Mouse (Mus musculus): ENCODE data around the gene Taok3.

DNA sequence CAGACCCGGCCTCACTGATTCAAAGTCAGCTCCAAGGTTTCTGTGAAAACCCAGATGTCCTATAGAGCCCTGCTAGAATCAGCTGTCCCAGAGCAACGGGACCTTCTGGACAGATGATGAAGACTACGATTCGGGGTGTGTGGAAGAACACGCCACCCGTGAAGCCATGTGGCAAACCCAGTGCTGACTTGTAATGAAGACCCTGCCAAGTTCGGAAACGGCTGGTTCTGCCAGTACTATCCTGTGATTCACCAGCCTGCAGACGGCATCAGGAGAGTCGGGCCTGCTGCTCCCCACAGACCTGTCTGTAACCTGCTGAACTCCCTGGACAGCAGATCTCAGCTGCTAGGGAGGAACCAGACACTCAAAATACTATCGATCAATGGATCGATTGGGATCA lies 15.6 kb upstream of the Taok3 start:
- no peak for TF ChIP-seq POLR2A (IDR thresholded peaks at IDR 0.05; ENCODE audit: insufficient read depth, low read depth, low read length)
- TF ChIP-seq CTCF (IDR thresholded peaks at IDR 0.05) = no peak
- TF ChIP-seq EP300 (IDR thresholded peaks at IDR 0.05; ENCODE audit: insufficient read depth, low read depth, low read length) = no peak
